Mouse (Mus musculus) retina, adult 2 months (tissue): ENCODE data around the gene Cd19.
"Not testable (repeated sequence)": the region's sequence is repeated elsewhere in the genome, so short reads cannot be mapped to it uniquely, and the experiment has no call there.

Experiments
- DNase-seq: peaks from one replicate; pipeline ENCODE4 v3.0.0-alpha.2; 2012; ENCODE audit warnings: low read depth, low spot score

Gene Cd19

GRCm38 (mm10) chr7:126435801-126436200, 21.1 kb upstream of the Cd19 start:
- no peak for DNase-seq

GRCm38 (mm10) chr7:126434726-126435125, 20.0 kb upstream of the Cd19 start:
- DNase-seq, result no peak

DNA sequence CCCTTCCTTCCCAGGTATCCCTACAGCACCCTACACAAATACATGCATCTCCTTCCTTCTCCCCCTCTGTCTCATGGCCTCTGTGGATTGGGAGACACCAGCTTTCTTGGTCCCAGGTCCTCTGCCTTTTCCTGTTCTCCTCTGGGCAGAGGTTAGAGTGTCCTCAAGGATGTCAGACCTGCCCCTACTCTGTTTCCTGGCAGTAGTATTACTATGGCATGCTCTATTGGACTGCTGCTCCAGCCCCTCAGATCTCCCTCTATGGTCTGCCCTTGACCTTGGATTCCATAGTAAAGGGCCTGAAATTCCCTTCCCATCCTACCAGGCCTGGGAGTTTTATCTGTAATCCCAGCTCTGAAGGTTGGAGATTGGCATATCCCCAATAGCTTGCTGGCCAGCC, 15.5 kb upstream of the Cd19 start:
- no peak for DNase-seq

DNA sequence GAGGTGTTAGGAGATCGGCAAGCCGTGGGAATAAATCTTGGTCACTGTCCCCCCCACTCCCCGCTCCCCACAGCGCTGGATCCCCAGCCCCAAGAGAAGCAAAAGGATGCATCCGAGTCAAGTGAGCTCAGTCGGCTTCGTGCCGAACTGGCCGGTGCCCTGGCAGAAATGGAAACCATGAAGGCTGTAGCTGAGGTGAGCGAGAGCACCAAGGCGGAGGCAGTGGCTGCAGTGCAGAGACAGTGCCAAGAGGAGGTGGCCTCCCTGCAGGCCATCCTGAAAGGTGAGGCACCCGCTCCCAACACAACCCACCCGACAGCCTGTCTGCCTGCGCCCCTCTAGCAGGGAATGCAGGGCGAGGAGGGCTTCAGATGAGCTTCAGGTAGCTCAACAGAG, 14.8 kb upstream of the Cd19 start:
- no peak for DNase-seq

DNA sequence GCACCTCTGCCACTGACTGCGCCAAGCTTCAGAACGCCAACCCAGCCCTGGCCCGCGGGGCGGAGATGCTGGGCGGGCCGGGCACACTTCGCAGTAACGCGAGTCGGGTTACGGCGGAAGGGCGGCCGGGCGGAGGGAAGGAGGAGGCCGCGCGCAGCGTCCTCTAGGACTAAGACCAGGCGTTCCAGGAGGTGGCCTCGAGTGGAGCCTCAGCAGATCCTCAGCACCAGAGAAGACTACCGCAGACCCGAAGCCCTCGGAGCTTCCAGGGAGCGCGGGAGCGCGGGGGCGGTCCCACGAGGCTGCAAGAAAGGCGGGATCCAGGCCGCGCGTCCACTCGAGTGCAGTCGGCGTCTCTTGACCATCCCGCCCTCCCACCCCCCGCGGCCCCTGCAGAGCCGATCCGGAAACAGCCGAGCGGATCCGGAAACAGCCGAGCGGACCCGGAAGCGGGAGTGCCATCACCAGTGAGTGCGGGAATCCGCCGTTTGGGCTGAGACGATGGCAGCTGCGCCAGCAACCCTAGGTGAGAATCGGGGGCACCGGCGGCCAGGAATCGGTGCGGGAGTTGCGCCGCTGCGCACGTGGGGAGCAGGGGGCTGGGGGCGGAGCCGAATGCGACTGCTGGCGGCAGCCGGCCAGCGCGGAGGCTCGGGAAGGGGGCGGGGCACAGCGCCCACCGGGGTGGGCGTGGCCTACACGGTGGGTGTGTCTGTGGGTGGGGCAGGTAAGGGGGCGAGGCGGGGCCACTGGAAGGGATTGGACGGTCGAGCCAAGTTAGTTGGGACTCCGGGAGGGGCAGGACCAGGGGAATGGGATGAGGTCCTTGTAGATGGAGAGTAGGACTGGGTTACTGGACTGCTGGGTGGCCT, 14.2 kb upstream of the Cd19 start, which contains the start of gene Rabep2:
Rabep2 (plus strand) TSS at position 129 of the 872 bp plus-strand sequence.
- DNase-seq, result peak; percentile 85

DNA sequence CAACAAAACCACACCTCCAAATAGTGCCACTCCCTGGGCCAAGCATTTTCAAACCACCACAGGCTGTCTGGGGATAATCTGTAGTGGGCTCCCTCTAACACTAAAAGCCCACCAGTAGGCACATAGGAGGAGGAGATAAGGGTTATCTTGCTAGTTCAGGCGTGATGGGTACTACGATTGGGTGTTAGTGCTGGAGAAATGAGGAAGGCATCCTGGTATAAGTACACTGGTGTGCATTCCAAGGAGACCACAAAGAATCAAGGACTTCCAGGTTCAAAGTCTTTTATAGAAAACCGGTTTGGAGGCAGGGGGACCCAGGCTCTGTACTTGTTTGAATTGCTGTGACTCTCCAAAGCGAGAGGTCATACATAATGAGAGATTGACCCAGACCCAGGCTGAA, 13.5 kb upstream of the Cd19 start:
- DNase-seq, result no peak

- DNase-seq, result peak; percentile 26
Observed at GRCm38 (mm10) chr7:126427323-126427860, 12.7 kb upstream of the Cd19 start.

DNA sequence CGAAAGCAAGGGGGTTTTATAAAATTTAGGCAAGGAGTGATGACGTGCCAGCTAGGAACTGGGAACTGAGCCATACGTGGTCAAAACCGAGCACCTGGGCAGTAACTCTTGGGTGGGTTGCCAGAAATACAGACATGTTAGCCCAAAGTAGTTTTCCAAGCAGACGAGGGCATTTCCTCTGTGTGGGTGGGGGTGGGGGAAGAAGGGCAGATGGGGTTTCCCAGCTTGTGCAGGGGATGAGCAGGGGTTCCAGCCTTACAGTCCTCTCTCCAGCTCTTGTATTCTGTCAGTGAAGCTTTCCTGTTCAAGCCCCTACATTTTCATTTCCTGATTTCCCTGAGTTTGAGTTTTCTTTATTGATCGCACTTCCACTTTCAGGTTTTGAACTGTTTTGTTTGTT, 9.5 kb upstream of the Cd19 start:
- no peak for DNase-seq

DNA sequence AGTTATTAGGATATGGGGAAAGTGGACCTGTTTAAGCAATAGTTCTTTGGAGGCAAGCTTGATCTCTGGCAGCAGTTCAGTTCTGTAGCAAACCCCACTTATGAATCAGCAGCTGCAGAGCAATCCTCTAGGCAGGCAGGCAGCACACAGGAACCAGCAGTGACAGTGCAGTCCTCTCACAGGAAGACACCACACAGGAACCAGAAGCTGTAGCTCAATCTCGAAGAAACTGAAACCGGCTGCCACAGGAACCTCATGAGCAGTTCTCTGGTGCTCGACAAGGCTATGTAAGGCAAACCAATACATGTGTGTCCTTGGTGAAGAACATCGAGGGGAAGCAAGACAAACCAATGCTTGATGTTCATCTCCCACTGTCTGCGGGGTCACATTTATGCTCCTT, 7.1 kb upstream of the Cd19 start:
- no peak for DNase-seq

DNA sequence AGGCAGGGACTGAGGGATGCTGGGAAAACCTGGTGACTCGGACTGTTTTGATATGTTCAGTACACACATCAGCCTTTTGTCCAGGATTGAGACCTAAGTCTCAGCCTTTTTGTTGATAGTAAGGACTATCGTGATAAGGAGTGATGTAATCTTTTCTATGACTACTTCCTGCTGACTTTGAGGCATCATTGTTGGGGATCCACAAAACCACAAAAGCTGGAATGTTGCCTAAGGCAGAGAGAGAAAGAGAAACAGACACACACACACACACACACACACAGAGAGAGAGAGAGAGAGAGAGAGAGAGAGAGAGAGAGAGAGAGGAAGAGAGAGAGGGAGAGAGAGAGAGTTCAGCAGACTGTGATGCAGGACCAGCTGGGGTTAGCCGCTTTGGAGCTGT, 3.8 kb upstream of the Cd19 start:
- no peak for DNase-seq

GRCm38 (mm10) chr7:126417606-126418005, 2.9 kb upstream of the Cd19 start:
- no peak for DNase-seq

DNA sequence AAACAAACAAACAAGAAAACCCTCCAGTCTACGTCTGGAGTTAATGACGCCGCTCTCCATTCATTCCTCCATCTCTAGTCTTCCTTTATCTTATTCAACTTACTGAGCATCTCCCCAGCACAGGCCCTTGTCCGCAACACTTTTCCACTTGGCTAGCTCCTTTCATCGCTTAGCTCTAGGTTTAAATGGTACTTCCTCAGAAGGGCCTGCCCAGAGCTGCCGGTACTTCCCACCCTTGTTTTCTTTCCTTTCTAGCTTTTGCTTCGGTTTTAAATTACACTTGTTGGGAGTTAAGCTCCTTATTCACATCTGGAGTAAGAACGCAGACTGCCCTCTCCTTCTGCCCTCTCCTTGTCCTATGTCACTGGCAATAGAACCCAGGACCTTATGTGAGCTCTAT, 2.4 kb upstream of the Cd19 start:
- DNase-seq, result no peak

DNA sequence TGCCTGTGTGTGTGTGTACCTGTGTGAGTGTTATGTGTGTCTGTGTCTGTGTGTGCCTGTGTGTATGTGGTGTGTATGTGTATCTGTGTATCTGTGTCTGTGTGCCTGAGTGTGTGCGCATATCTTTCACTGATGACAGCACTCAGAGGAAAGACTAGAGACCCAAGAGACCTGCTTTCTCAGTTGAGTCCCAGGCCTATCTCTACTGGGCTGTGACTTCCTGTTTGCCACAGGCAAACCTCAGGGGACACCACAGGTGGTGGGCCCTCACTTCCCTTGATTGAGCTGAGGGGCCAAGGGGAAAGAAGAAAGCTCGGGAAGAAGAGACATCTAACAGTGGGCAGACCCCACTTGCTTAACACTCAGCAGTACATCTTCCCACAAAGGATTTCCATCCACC, 1.9 kb upstream of the Cd19 start:
- DNase-seq, result no peak

DNA sequence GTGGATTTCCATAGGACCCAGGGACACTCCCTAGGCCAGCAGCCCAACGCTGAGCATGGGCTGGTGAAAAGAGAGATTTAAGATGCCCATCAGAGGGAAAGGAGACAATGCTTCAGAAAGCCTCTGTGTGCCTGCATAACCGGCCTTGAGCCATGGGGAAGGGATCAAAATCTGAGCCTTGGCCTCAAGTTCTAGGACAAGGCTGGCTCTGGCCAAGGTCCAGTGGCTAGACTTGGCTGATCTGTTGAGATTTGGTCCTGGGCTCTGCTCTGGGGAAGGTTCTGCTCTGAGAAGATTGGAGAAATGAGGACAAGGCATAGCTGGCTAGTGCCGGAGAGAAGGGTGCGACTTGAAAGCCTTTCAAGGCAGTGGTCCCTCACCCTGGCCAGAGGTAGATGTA, 3.6 kb downstream of the Cd19 start:
- no peak for DNase-seq

GRCm38 (mm10) chr7:126408686-126409085, 6.0 kb downstream of the Cd19 start:
- DNase-seq, result no peak

DNA sequence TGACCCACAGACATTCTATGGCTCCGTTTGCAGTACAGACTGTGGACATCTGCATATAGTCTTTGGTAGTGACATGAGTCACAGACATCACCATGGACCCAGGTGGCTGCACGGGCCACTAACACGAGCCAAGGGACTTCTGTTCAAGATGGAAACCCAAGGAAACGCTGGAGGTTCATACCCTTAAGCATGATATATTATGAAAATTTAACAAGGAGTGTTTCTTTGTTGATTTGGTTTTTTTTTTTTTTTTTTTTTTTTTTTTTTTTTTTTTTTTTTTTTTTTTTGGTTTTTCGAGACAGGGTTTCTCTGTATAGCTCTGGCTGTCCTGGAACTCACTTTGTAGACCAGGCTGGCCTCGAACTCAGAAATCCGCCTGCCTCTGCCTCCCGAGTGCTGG, 12.2 kb downstream of the Cd19 start:
- not testable (repeated sequence) for DNase-seq

GRCm38 (mm10) chr7:126399548-126399947, 15.1 kb downstream of the Cd19 start:
- DNase-seq, result peak; percentile 62

GRCm38 (mm10) chr7:126397822-126398221, 16.9 kb downstream of the Cd19 start:
- DNase-seq, result no peak

DNA sequence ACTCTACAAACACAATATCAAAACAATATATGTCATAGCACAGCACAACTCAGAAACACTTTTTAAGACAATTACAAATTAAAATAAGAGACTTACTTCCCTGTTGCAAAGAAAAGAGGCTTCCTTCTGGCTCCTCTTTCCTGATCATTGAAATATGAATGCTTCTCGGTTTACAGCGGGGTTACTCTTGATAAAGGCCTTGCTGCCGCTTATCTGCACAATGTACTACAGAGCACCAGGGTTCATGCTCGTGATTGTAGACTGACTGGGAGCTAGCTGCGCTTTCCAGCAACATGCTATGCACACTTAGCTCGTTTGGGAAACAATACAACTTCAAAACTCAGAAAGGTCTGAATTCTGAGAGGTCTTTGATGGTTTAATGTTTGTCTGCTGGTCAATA, 17.5 kb downstream of the Cd19 start:
- no peak for DNase-seq

DNA sequence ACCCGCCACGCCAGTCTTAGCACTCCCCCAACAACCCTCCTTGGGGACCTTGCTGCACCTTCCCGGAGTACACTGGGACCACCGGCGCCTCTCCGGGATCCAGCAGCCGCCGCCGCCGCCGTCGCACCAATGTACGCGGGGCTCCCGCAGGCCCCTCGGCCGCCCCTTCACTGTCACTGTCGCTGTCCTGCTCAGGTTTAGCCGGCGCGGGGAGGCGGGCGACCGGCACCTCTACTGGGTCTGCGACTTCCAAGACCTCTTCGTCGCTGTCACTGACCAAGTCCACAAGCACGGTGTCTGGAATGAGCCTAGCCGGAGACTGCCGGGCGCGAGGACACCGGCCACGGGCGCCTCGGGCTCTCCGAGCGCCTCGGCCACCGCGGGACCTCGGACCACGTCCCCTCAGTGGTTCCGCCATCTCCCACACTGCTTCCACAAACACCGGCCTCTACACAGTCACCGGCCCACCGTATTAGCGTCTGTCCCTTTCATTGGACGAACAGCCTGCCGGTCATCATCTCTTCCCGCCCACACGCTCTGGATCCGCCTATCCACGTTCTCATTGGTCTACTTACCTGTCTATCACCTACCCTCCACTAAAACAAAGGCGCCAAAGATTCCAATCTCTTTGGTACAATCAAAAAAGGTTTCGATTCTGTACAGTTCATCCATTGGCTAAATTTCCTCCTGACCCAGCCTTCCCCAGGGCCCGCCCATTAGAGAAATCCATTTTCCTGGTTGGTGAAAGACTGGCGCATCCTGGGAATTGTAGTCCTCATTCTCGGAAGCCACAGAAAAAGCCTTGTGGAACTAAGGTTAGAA, 18.2 kb downstream of the Cd19 start, which contains the start of gene Nfatc2ip:
Nfatc2ip (minus strand) TSS at position 440 of the 822 bp plus-strand sequence.
- peak; percentile 99 for DNase-seq

- not testable (repeated sequence) for DNase-seq
Observed at GRCm38 (mm10) chr7:126392086-126392884, 22.4 kb downstream of the Cd19 start.
